Mouse (Mus musculus) heart, adult 2 months (tissue): ENCODE results near the gene Rcvrn.

Experiments
- CTCF ChIP-seq: fragments of 200-600 bp; IDR thresholded peaks from 2 replicates; pipeline ENCODE4 v1.8.1; 2022; ENCODE audit warnings: antibody characterized with exemption, mild to moderate bottlenecking, moderate library complexity
- EP300 ChIP-seq: fragments of 200-500 bp; IDR thresholded peaks from 2 replicates; pipeline ENCODE4 v1.6.1; 2011; ENCODE audit warnings: low read depth, low read length, control low read depth; ENCODE audit not compliant: insufficient read depth

GRCm38 (mm10) chr11:67727095-67727494 is 32.0 kb downstream of the Rcvrn start:
- no peak for TF ChIP-seq EP300
- TF ChIP-seq CTCF, result no peak
